Mouse (Mus musculus) small intestine, adult 2 months (tissue): ENCODE measurements around the gene Eif4a2.

Experiments
- CTCF ChIP-seq: fragments of 200-500 bp; IDR thresholded peaks from 2 replicates; pipeline ENCODE4 v1.5.1; 2012; ENCODE audit warnings: low read depth, mild to moderate bottlenecking, control low read depth, inconsistent platforms, low read length, moderate library complexity, mixed read lengths; ENCODE audit not compliant: insufficient replicate concordance, insufficient read length; ENCODE audit errors: extremely low read depth
- POLR2A ChIP-seq: fragments of 200-500 bp; IDR thresholded peaks from 2 replicates; pipeline ENCODE4 v1.6.1; 2012; ENCODE audit warnings: low read depth, mild to moderate bottlenecking, control low read depth, inconsistent platforms, low read length, moderate library complexity

DNA sequence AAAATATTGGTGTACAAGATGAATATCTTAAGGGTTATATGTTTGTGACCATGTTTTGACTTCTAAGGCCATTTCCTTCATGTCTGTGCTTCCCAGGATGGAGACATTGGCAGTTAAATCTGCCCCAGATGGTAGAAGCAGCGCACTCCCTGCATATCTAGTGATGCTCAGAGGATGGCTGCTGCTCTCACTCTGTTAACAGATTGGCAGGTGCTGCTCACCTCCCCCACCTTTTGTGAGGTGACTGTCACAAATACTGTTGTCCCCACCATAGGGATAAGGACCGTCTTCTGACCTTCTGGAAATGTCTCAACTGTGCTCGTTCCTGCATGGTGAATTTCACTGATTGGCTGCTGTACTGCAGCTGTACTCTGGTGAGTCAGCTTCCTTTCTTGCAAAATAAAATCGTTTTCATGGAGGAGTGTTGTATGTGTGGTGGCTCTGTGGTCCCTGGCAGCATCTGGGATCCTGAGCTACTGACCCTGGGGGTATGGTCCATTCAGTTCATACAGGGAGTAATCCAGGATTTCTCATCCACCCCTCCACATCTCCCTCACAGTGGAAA, 29.2 kb downstream of the Eif4a2 start:
- TF ChIP-seq POLR2A (no peak), CTCF (no peak)
